Mouse (Mus musculus) embryo, embryonic 11.5 days (tissue): ENCODE measurements at regions not wholly inside any gene's neighbourhood (a gene's known extent, or its start where the extent isn't known, plus 50 kb on each side); places are given as distances from the start of the nearest gene placed in this dataset.

Experiments
- DNase-seq: peaks from one replicate; pipeline ENCODE4 v3.0.0-alpha.2; 2012; ENCODE audit warnings: low read depth, low spot score

- DNase-seq: no peak
Observed at GRCm38 (mm10) chr3:9884691-9885354, 203.1 kb upstream of the Gm9833 start.

DNA sequence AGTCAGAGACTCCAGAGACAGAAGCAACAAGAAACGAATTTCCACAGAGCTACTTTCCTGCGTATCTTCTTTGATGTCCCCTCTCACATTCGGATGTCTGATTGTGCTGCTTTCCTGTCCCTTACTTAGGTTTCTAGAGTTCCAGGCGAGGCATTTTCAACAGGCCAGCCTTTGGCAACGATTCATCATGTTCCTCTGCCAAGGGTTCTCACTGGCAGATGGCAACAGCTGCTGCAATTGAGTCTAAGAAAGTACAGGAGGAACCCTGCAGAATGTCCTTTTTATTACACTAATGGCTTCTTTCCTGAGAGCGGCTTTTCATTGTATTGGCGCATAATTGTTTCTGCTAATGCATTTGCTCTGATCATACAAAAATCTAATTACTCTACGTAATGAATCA is 202.3 kb upstream of the Gm9833 start:
- DNase-seq: peak; percentile 5

- DNase-seq: no peak
Observed at GRCm38 (mm10) chr3:9886077-9886476, 201.8 kb upstream of the Gm9833 start.

DNA sequence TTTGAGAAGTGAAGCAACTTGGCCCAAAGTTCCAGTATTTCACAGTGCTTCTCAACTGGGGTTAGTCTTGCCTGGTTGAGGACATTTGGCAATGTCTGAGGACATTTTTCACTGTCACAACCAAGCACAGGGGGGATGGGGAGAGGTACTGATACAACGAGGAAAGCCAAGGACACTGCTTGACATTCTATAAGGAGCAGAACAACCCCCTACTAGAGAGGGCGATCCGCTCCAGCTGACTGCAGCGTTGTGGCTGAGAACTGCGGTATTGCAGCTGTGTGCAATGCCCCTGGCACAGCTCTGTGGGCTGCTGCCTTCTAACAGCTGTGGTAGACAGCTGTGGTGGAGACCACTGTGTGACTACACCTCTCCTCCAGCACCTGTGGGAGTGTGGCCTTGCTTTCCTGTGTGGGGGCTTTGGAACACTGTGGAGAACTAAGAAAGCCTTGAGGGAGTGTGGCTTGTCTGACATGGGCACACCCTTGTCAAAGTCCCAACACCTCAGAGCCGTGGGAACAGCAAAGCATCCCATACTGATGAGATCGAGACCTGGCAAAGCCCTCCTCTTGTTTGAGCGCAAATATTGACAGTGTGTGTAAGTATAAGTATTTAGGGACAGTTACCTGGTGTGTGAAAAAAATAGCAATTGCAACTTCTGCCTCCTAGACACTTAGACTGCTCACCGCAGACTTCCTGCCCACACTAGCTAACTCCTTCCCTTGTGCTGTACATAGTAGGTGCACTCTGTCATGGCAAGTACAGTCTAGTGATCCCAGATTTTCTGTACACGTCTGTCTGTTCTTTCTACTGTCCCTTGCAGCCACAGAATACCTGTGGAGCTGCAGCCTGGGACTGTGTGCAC is 200.9 kb upstream of the Gm9833 start:
- DNase-seq: no peak

- DNase-seq: no peak
Observed at GRCm38 (mm10) chr3:9887627-9887994, 200.3 kb upstream of the Gm9833 start.

DNA sequence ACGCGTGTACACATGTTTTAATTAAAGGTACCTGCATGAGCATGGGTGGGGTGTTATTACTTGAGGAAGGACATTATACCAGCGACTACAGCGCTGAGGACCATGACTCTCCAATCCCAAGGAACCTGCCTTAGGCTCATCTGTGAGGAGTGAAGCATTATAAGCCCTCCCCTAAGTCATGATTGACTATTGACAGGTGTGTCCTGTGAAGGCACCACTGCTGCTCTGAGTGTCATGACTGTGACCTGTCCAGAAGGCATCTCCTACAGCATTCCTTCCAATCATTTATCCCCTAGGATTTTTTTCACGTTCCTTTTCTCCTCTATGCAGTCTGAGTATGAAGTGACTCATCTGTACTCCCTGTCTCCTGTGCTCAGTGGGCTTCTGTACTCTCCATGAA is 199.9 kb upstream of the Gm9833 start:
- DNase-seq: no peak

DNA sequence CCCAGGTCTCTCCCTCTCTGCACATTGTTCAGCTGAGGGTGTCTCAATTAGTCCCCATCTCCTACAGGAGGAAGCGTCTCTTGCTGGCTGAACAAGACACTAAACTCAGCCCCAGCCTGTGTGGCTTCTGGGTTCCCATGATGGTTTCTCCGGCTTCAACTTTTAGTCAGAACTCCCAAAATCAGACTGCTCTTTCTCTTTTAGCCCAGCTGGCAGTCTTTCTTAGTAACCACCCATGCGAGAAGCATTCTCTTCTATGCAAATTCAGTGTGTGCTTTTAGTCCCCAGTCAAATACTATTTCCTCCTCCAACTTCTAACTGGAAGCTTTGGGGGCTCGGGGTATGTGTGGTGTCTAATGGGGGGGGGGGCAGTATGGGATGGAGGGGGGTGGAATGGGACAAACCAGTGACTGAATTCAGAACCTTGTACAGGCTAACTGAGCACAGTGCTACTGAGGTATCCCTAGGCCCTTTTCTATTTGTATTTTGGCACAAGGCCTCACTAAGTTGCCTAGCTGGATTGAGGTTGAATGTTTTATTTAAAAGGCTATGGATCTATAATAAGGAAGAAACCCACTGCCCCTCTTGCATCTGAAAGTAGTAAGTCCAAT is 194.9 kb upstream of the Gm9833 start:
- DNase-seq: no peak

DNA sequence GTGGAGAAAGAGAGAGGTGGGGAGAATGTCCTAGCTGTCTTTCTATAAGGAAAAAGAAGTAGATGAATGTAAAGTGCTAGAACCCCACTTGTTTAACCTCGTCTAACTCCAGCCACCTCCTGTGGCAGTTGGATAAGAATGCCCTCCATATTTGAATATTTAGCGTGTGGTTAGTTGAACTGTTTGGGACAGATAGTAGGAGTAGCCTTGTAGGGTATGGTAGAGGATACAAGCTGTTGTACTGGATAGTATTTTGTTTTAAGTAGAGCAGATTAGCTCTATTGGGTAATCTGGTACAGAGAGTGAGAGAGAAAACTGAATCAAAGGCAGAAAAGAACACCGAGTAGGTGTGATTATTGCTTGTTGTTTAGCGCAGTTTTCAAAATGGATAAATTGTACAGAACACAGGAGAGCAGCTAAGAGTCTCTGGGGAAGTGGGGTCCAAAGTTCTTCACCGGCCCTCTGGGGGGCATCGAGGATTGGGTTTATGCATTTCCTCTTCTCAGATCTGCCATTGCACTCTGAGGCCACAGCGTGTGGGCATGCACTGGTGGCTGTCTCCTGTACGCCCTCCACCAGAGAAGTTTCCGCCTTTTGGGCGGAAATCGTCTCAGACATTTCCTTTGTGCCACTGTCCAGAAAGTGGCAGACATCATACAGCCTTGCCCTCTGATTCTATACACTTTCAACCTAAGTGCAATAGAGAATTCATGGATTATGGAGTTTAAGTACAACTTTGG is 192.3 kb upstream of the Gm9833 start:
- no peak for DNase-seq

DNA sequence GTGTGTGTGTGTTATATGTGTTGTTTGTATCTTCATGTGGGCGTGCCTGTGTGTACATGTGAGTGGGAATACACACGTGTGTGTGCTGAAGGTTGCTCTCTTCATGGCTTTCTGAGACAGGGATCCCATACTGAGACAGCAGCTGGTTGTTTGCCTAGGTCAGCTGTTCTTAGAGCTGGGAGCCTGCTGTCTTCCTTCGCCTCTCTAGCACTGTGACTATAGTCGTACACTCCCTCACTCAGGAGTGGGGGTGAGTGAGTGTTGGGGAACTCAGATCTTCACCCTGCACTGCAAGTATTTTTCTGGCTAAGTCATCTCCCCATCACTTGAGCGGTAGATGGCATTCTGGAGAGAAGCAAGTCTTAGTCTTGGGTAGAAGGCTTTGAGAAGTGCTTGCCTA is 191.6 kb upstream of the Gm9833 start:
- DNase-seq: no peak

GRCm38 (mm10) chr3:9901663-9902062 is 186.2 kb upstream of the Gm9833 start:
- no peak for DNase-seq

- no peak for DNase-seq
Observed at GRCm38 (mm10) chr3:9913357-9913756, 174.6 kb upstream of the Gm9833 start.

- no peak for DNase-seq
Observed at GRCm38 (mm10) chr3:9916538-9917106, 171.3 kb upstream of the Gm9833 start.

DNA sequence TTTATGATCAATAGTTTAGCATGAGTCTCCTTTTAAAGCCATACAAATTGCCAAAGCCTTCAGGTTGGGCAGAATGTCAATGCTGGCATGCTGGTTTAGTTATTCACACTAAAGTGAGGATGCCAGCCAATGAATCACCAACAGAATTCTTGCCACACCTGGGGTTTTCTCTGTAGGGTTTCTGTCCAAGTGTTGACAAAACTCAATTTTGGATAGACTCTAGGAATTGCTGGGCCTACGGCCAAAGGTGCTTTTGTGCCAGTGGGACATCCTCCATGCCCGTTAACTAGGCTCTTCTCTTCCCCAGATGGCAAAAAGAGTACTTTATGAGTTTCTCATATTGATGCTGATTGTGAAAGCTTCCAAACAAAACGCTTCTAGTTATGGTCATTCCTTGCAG is 167.6 kb upstream of the Gm9833 start:
- no peak for DNase-seq

- DNase-seq: no peak
Observed at GRCm38 (mm10) chr3:9921730-9922129, 166.2 kb upstream of the Gm9833 start.

DNA sequence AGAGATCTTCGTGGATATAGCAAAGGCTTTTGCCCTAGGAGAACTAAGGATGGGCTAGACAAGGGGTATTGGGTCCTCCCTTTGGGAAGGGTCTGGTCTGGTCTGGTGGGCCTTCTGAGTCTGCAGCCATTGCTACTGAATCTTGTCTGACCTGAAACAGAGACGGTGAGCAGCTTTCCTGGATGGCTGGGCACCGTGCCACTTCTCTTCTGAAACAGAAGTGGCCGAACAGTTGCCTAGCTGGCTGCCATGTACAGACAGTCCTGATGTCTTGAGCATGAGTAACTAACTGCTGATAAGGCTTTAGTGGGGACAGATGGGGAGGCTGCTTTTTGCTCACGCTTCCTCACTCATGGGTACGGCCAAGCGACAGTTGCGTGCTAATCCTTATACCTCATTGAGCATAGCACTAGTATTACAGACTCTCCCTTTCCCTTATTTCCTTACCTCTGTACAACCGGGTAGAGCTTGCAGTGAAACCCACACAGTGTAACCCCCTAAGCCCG is 165.3 kb upstream of the Gm9833 start:
- DNase-seq: no peak

- no peak for DNase-seq
Observed at GRCm38 (mm10) chr3:9924630-9925029, 163.3 kb upstream of the Gm9833 start.

DNA sequence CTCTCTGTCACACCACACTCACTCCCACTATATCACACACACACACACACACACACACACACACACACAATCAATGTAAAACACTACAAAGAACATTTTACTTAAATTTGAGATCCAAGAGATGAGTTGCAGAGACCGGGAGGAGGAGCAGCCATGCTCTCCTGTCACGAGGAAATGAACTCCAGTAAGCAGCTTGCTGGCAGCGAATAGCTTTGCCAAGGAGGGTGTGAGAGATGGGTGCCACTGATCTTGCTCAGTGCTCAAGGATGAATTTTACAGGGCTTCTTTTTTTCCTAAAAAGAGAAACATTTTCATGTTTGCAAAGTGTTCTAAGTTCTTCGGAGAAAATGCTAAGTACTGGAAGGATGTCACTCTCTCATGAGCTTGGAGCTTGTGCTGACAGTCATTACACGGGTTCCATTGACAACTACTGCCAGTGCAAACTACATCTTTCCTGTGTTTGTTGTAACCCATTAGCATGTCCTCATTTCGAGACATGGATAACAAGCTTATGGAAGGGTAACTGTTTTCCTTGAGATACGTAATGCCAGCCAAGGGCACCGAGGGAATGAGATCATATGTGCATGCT is 151.0 kb upstream of the Gm9833 start:
- no peak for DNase-seq

- no peak for DNase-seq
Observed at GRCm38 (mm10) chr3:9938651-9939050, 149.3 kb upstream of the Gm9833 start.

- no peak for DNase-seq
Observed at GRCm38 (mm10) chr3:9942631-9943030, 145.3 kb upstream of the Gm9833 start.

DNA sequence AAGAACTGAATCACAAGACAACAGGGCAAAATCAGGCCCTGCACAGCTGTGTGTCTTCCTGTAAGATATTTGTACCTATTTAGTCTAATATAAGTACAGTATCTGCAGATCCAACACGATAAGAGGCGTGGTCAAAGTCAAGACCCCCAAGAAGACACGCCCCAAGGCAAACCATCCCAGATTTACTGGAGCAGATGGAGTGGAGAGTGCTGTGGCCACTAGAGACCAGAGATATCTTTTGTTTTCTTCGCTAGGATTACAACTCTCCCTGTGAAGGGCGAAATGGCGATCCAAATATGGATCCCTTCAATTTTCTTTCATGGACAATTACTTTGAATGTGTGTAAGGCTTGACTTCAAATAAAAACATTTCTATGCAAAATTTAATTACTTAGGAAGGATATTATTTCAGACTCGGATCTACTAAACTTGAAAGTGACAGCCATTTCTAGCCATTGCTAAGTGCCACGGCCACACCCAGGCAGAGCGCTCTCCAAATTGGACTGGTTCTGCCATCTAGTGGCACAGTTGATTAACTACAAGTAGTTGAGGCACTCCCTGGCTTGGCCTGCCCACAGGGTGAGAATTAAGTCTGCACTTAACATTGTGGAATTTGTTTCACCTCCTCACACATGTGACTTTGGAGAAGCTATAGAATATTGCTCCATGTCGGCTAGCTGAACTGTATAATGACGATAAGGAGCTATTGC is 140.4 kb upstream of the Gm9833 start:
- peak; percentile 38 for DNase-seq

- DNase-seq: no peak
Observed at GRCm38 (mm10) chr3:9948114-9948513, 139.8 kb upstream of the Gm9833 start.
